Mouse (Mus musculus) bone marrow, adult 2 months (tissue): ENCODE measurements around the gene Hoxc6.

Experiments
- CTCF ChIP-seq: fragments of 200-500 bp; IDR thresholded peaks from 2 replicates; pipeline ENCODE4 v1.5.1; 2011; ENCODE audit warnings: low read length, control low read depth; ENCODE audit not compliant: control insufficient read depth, insufficient read depth
- POLR2A ChIP-seq: fragments of 200-500 bp; IDR thresholded peaks from 2 replicates; pipeline ENCODE4 v1.6.1; 2011; ENCODE audit warnings: low read depth, mild to moderate bottlenecking, control low read depth, low read length, borderline replicate concordance; ENCODE audit not compliant: control insufficient read depth

GRCm38 (mm10) chr15:103032167-103032566 is 34.1 kb downstream of the Hoxc6 start:
- TF ChIP-seq CTCF (no peak), POLR2A (no peak)
